Mouse (Mus musculus): ENCODE results near the gene Cdrt4.

DNA sequence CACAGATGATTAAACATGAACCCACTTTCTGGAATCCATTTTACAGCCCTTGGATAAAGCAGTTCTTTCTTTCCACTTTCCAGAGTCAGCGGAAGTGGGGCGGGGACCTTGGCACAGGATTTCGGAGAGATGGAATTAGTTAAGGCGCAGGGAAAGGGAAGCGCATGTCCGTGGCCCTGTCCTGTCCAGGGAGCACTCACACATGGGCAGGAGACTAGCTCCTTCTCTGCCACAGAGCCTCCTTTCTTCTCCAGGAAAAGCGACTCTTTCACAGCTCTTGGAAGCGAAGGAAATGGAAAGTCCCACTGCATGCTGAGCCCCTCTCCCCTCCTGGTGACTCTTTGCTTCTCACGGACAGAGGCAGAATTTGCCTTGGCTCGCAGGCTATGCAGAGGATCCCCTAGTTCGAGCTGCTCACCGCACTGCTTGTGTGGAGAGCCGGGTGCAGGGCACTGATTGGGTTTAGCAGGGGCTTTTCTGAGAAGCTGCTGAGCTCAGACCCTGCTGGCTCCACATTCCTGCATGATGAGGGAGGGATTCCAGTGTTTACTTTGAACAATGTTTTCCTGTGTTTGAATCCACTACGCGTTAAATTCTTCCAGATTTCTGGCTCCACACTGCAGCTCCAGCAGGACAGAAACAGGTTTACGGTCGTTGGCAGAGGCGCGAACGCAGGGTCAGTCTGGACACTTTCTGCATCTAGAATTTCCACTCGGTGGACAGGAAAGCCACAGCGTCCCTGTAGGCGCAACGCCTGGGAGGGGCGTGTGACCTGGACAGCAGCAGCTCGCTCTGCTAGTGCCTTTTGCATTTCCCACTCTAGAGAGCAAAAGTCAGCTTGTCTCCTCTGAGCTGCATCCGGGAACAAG is 16.0 kb downstream of the Cdrt4 start:
- TF ChIP-seq POLR2A (IDR thresholded peaks at IDR 0.05; ENCODE audit: borderline replicate concordance, control insufficient read depth, low read depth, low read length) = no peak
- TF ChIP-seq CTCF (IDR thresholded peaks at IDR 0.05; ENCODE audit: control insufficient read depth, insufficient read depth, low read length) = no peak
